Mouse (Mus musculus) cerebellum, adult 2 months (tissue): ENCODE data around the gene Cxcl5. TPM values are rescaled to one million over a fixed set of nuclear protein-coding genes. Genes with fewer than 3 reads are reported as not detected.
A peak's percentile ranks its signal among the peaks of the same experiment; 100 is the strongest.

Experiments used
- DNase-seq, 2 experiments: peaks; one replicate each; pipeline ENCODE4 v3.0.0; 2021
- H3K27ac ChIP-seq: fragments of 200-500 bp; 2 replicates; pipeline ENCODE4 v1.5.1; 2012; ENCODE audit warnings: low read length, control low read depth, inconsistent platforms; ENCODE audit not compliant: insufficient read depth
- H3K27me3 ChIP-seq: fragments of 200-500 bp; 2 replicates; pipeline ENCODE4 v1.6.1; 2012; ENCODE audit warnings: inconsistent platforms, mild to moderate bottlenecking, low read length, moderate library complexity; ENCODE audit not compliant: control insufficient read depth, insufficient read depth
- H3K4me1 ChIP-seq: fragments of 200-500 bp; 2 replicates; pipeline ENCODE4 v1.6.1; 2011; ENCODE audit warnings: low read length; ENCODE audit not compliant: control insufficient read depth, insufficient read depth
- H3K4me3 ChIP-seq: fragments of 200-500 bp; replicated peaks from 2 replicates; pipeline ENCODE3; 2011; ENCODE audit warnings: mild to moderate bottlenecking, low read depth, low read length, control low read depth; ENCODE audit not compliant: insufficient read depth
- CTCF ChIP-seq: fragments of 200-500 bp; IDR thresholded peaks from 2 replicates; pipeline ENCODE4 v1.5.1; 2011; ENCODE audit warnings: low read depth, mild to moderate bottlenecking, control low read depth, low read length, moderate library complexity, borderline replicate concordance; ENCODE audit not compliant: insufficient read depth
- POLR2A ChIP-seq: fragments of 200-500 bp; IDR thresholded peaks from 2 replicates; pipeline ENCODE4 v1.6.1; 2011; ENCODE audit warnings: low read length, control low read depth, borderline replicate concordance; ENCODE audit not compliant: insufficient read depth
- WGBS: fragments of 180-500 bp; shearing (Covaris S2); methylation state at CpG from one replicate; pipeline ENCODE4 v1.1.7; 2018; 5-methylcytosine and 5-hydroxymethylcytosine counted together
- polyA plus RNA-seq: library from polyadenylated mRNA; depleted of rRNA; stranded (reverse); fragments of >200 nt; gene quantifications from 2 replicates; pipeline ENCODE4 v1.2.3, GENCODE M21; 2012

The Cxcl5 gene
- polyA plus RNA-seq, 1 experiment: 0.29 TPM

DNA sequence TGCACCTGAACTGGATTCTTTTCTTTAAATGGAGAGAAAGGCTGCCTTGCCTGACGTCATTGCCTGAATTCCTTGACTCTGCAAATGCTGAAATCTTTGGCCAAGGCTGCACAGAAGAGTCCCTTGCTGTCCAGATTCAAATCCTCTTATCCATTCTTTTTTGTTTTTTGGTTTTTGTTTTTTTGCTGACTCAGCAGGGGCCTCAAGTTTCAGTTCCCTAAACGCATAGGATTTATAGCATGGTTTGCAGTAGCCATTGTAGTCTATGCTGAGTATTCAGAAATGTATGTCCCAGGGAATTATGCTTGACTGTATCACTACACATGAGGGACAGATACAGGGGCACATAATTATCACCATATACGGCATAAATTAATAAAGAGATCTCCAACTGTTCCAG, 12.2 kb downstream of the Cxcl5 start:
- TF ChIP-seq POLR2A (no peak), CTCF (no peak)
- Histone ChIP-seq H3K4me3 (no peak overlapping the region), H3K4me1 (no peaks in the 10 kb centered on the region), H3K27ac (no peak overlapping the region), H3K27me3 (no peaks in the 10 kb centered on the region; the same call in 1 of the 2 replicates)
- 81% methylated on average over 3 of the region's 3 CpGs for WGBS
- no peak for DNase-seq

DNA sequence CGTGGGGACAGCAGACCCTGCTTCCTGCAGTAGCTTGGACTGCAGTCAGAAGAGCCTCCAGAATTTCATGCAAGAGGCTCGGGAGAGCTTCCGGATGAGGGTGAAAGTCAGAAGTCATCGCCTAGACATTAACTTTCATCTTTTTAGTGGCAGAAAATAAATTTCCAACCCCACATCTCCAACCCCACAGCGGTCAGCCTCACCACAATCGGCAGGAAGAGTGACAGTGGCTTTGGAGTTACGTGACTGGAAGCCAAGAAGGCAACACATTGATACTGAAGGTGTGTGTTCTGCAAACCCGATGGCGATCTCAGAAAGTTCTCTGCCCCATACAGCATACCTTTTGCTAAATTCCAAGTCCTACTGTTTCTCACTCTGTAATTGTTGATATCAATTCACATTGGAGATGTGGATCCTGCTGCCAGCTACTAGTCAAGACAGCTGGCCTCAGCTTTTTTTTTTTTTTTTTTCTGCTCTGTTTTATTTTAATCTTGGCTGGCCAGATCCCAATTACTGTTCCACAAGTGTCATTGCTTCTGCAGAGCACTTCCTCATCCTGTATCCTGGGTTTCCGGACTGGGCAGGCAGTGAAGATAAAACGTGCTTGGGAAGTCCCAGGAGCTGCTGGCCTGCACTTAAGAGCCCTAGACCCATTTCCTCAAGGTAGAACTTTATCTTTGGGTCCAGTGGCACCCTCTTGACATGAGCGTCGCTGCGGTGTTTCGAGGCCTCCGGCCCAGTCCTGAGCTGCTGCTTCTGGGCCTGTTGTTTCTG, 12.9 kb downstream of the Cxcl5 start, which contains the start of gene Pf4:
Pf4 (plus strand) TSS at position 556 of the 774 bp plus-strand sequence.
- DNase-seq: no peak
- Histone ChIP-seq H3K4me3 (no peak within 1 kb of the TSS), H3K4me1 (no peaks in the 10 kb centered on the region), H3K27ac (no peak within 1 kb of the TSS), H3K27me3 (no peaks in the 10 kb centered on the region; the same call in 1 of the 2 replicates)
- TF ChIP-seq POLR2A (no peak), CTCF (no peak)
- WGBS: 84% methylated on average over 16 of the region's 16 CpGs

DNA sequence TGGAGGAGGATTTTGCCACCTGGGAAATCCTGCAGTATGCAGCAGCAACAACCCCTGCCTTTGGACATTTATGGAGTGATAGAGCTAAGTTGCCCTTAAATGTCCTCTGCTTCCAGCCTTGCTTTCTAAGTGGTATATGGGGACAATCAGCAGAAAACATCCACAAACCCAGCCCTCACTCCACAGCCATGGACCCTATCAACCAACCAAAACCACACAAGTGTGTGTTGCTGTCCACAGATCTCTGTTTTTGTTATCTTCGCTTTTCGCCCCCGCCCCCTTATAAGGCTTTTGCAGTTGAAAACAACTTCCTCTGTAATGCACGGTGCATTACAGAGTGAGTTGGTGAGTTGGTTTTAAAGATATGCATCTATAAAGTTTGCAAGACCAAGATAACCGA, 16.4 kb downstream of the Cxcl5 start:
- 91% methylated on average over 5 of the region's 5 CpGs for WGBS
- TF ChIP-seq CTCF (no peak), POLR2A (no peak)
- no peak for DNase-seq
- H3K27me3 ChIP-seq: no peaks in the 10 kb centered on the region; the same call in 1 of the 2 replicates
- no peak overlapping the region for H3K27ac ChIP-seq
- H3K4me1 ChIP-seq: no peaks in the 10 kb centered on the region
- H3K4me3 ChIP-seq: no peak overlapping the region

DNA sequence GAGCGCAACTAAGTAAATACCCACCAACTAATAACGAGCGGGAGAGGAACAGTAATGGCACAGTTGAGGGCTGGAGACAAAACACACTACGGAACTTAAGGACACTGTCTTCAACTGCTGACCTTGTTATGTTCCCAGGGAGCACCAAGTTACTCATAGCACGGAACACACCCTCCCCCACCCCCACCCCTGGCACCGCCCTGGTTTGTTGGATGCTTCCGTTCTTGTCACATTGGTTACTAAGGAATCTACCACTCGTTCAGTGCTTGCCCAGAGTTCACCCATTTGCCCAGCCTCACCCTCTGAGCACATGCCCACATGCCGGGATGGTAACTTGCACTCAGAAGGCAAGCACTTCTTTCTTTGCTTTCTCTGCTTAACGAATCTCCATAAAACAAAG, 18.5 kb downstream of the Cxcl5 start:
- no peak for DNase-seq
- 82% methylated on average over 10 of the region's 10 CpGs for WGBS

DNA sequence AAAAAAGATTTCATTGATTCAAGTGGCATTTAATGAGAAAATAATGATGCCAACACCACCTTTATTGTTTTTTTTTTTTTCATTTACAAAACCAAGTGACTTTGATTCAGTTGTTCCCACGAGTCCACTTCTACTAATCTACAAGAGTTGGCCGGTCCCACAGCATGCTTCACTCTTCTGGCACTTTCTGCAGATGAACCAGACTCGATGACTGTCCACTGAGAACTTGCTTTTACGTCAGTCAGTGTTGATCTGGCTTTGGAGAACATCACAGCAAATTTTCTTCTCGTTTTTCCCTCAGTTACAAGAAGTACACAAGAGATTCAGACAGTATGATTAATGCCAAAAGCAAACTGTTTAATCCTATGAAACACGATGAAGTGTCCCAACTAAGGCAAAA, 19.7 kb downstream of the Cxcl5 start:
- TF ChIP-seq POLR2A (no peak), CTCF (no peak)
- no peaks in the 10 kb centered on the region for H3K4me1 ChIP-seq
- no peak overlapping the region for H3K4me3 ChIP-seq
- WGBS: 73% methylated on average over 6 of the region's 6 CpGs
- no peak for DNase-seq
- H3K27ac ChIP-seq: no peak overlapping the region
- H3K27me3 ChIP-seq: no peaks in the 10 kb centered on the region; the same call in 1 of the 2 replicates

More for the DNA sequence above, 18.5 kb downstream of the Cxcl5 start:
- H3K27me3 ChIP-seq: no peaks in the 10 kb centered on the region; the same call in 1 of the 2 replicates
- H3K27ac ChIP-seq: no peak overlapping the region
- TF ChIP-seq POLR2A (no peak), CTCF (no peak)
- H3K4me3 ChIP-seq: no peak overlapping the region
- no peaks in the 10 kb centered on the region for H3K4me1 ChIP-seq

DNA sequence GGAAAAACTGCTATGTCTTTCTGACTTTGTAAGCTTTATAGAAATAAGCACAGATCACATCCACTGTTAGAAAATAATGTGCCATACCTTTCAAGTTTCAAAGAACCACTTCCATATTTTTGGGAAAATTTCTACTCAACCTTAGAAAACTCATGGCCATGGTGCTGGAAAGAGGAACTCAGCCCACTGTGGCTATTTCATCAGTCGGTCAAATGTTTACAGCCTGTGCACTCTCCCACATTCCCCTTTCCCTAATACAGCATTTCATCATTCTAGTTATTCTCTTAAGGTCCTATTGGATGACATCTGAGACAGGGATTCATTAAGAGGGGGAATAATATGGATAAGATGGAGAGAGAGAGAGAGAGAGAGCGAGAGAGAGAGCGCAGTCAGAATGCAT, 24.5 kb downstream of the Cxcl5 start:
- Histone ChIP-seq H3K4me3 (no peak overlapping the region), H3K4me1 (no peaks in the 10 kb centered on the region), H3K27ac (no peak overlapping the region), H3K27me3 (no peaks in the 10 kb centered on the region)
- DNase-seq: no peak
- TF ChIP-seq CTCF (no peak), POLR2A (no peak)
- WGBS: 93% methylated on average over 3 of the region's 3 CpGs

DNA sequence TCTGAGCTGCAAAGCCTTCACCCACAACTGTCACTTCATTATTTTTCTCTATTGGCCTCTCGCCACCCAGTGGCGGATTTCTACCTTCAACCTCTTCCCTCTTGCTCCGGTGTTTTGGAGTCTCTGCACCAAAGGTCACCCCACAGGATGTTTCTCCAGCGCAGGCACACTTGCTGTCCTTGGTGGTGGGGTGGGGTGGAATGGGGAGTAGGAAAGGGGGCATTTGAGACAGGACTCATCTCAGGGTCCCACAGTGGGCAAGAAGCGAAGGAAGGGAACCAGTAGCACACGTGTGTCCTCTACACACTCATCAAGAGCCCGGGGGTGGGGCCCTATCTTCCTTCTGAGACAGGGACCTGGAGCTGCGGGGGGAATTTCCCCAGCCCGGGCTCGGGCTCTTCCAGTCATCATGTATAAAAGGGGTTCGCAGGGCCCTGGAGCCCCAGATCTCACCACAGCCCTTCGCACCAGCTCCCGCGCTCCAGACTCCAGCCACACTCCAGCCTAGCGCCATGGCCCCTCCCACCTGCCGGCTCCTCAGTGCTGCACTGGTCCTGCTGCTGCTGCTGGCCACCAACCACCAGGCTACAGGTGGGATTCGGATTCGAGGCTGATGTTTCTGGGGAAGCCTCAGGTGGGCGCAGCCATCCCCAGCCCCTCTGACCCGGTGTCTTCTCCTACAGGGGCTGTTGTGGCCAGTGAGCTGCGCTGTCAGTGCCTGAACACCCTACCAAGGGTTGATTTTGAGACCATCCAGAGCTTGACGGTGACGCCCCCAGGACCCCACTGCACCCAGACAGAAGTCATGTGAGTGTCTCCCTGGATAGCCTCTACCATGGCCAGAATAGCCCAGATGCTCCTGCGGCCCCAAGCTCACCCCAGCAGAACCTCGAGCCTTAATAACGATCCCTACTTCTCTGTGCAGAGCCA, 26.8 kb downstream of the Cxcl5 start, which contains the start of gene Cxcl3:
Cxcl3 (plus strand) TSS at position 445 of the 930 bp plus-strand sequence.
- Histone ChIP-seq H3K4me3 (no peak within 1 kb of the TSS), H3K27me3 (no peaks in the 10 kb centered on the region), H3K4me1 (no peaks in the 10 kb centered on the region), H3K27ac (no peak within 1 kb of the TSS)
- no peak for TF ChIP-seq CTCF
- no peak for TF ChIP-seq POLR2A
- peak; percentile 13 to 14 for DNase-seq
- WGBS: 19% methylated on average over 26 of the region's 26 CpGs
